Mouse (Mus musculus) embryonic fibroblast, embryonic 13.5 days (primary cell): ENCODE measurements around the gene Pola1.

Experiments
- CTCF ChIP-seq: IDR thresholded peaks from 2 replicates; pipeline ENCODE4 v1.5.1; 2011; ENCODE audit warnings: mild to moderate bottlenecking, control low read depth, low read length, moderate library complexity, borderline replicate concordance; ENCODE audit not compliant: insufficient read depth
- POLR2A ChIP-seq: IDR thresholded peaks from 2 replicates; pipeline ENCODE4 v1.6.1; 2011; ENCODE audit warnings: low read depth, mild to moderate bottlenecking, control low read depth, low read length, moderate library complexity

DNA sequence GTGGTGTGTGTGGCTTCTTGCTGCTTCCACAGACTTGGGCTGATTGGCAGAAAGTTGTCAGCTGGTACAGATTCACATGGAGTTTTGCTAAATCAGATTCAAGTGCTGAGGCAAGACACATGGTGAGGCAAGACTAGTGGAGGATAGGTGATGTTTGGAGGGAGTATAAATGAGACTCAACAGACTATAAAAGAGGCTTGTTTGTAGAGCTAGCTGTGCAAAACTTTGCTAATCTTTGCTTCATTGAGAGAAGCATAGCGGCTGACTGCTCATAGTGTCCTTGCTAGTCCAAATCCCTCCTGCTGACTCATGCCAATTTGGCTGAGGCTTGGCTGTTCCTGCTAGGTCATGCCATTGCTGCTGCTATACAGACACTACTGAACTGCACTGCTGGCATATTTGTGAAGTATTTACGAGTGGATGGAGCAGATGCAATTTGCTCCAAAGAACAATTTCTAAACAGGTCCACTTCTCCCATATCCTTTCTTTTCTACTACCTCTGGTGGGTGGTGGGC is 3.0 kb upstream of the Pola1 start:
- TF ChIP-seq POLR2A (no peak), CTCF (no peak)
